Mouse (Mus musculus): ENCODE results near the gene Nudt17. TPM values are rescaled to one million over a fixed set of nuclear protein-coding genes. Genes with fewer than 3 reads are reported as not detected.

Gene Nudt17
- polyA plus RNA-seq, 1 experiment from 2014 or later = 9.1 TPM

GRCm38 (mm10) chr3:96662731-96663316, 45.5 kb downstream of the Nudt17 start:
- Histone ChIP-seq H3K36me3 (no peaks in the 10 kb centered on the region), H3K27ac (peak overlapping the region; percentile 66), H3K27me3 (ENCODE audit: low read depth, poor library complexity, severe bottlenecking) (0 out of 2 replicates have a peak, but pooled peaks cover 3% of the 10 kb centered on the region), H3K4me3 (peak overlapping the region; percentile 42), H3K9me3 (replicated peaks) (no peaks in the 10 kb centered on the region), H3K4me1 (peaks cover 14% of the 10 kb centered on the region)
- WGBS = 50% methylated on average over 8 of the region's 8 CpGs
- no peak for DNase-seq (ENCODE audit: low spot score)

- H3K4me1 ChIP-seq = peaks cover 14% of the 10 kb centered on the region
- DNase-seq (ENCODE audit: low spot score) = no peak
- 81% methylated on average over 2 of the region's 2 CpGs for WGBS
- 0 out of 2 replicates have a peak, but pooled peaks cover 3% of the 10 kb centered on the region for H3K27me3 ChIP-seq (ENCODE audit: low read depth, poor library complexity, severe bottlenecking)
- no peak overlapping the region for H3K4me3 ChIP-seq
- H3K9me3 ChIP-seq (replicated peaks) = no peaks in the 10 kb centered on the region
- H3K36me3 ChIP-seq = peaks cover 9% of the 10 kb centered on the region; the same call in 1 of the 2 replicates
- H3K27ac ChIP-seq = no peak overlapping the region
Observed at GRCm38 (mm10) chr3:96660901-96661300, 47.5 kb downstream of the Nudt17 start.

Other genes with a start within 250 kb of the Nudt17 start
- gene Hfe2, start 183.4 kb downstream of the Nudt17 start, polyA plus RNA-seq (2016; fragmentation: Nextera tagmentation; extraction: Ambion mirVana) = 0.58 and 0.84 TPM in 2 replicates
- 28.5 and 43.4 TPM in 2 replicates for gene Txnip, start 150.6 kb downstream of the Nudt17 start, polyA plus RNA-seq (2016; fragmentation: Nextera tagmentation; extraction: Ambion mirVana)
- gene Gm16253, start 131.6 kb downstream of the Nudt17 start, polyA plus RNA-seq (2016; fragmentation: Nextera tagmentation; extraction: Ambion mirVana) = 0.60 and 2.0 TPM in 2 replicates
- gene Polr3gl, start 114.4 kb downstream of the Nudt17 start, polyA plus RNA-seq (2016; fragmentation: Nextera tagmentation; extraction: Ambion mirVana) = 27.2 and 42.1 TPM in 2 replicates
- gene Ankrd34a, start 111.9 kb downstream of the Nudt17 start, polyA plus RNA-seq (2016; fragmentation: Nextera tagmentation; extraction: Ambion mirVana) = 0.73 and 0.96 TPM in 2 replicates
- gene Lix1l, start 107.4 kb downstream of the Nudt17 start, polyA plus RNA-seq (2016; fragmentation: Nextera tagmentation; extraction: Ambion mirVana) = 3.6 and 4.5 TPM in 2 replicates
- gene Rbm8a, start 78.6 kb downstream of the Nudt17 start, polyA plus RNA-seq (2016; fragmentation: Nextera tagmentation; extraction: Ambion mirVana) = 224 and 228 TPM in 2 replicates
- gene Pex11b, start 73.2 kb downstream of the Nudt17 start, polyA plus RNA-seq (2016; fragmentation: Nextera tagmentation; extraction: Ambion mirVana) = 40.9 and 44.6 TPM in 2 replicates
- 0.08 and 0.14 TPM in 2 replicates for gene Gm42957, start 73.1 kb downstream of the Nudt17 start, polyA plus RNA-seq (2016; fragmentation: Nextera tagmentation; extraction: Ambion mirVana)
- gene Itga10, start 63.0 kb downstream of the Nudt17 start, polyA plus RNA-seq (2016; fragmentation: Nextera tagmentation; extraction: Ambion mirVana) = 0.58 and 0.80 TPM in 2 replicates
- gene Ankrd35, start 38.4 kb downstream of the Nudt17 start, polyA plus RNA-seq (2016; fragmentation: Nextera tagmentation; extraction: Ambion mirVana) = 0.09 and 0.10 TPM in 2 replicates
- gene Pias3, start 12.2 kb downstream of the Nudt17 start, polyA plus RNA-seq (2016; fragmentation: Nextera tagmentation; extraction: Ambion mirVana) = 36.4 and 58.3 TPM in 2 replicates
- gene Polr3c, start 19.1 kb upstream of the Nudt17 start, polyA plus RNA-seq (2016; fragmentation: Nextera tagmentation; extraction: Ambion mirVana) = 50.2 and 51.4 TPM in 2 replicates
- 64.3 and 69.8 TPM in 2 replicates for gene Rnf115, start 19.1 kb upstream of the Nudt17 start, polyA plus RNA-seq (2016; fragmentation: Nextera tagmentation; extraction: Ambion mirVana)
- not detected in 2 replicates for gene Pdzk1, start 120.7 kb upstream of the Nudt17 start, polyA plus RNA-seq (2016; fragmentation: Nextera tagmentation; extraction: Ambion mirVana)
- gene Cd160, start 120.8 kb upstream of the Nudt17 start, polyA plus RNA-seq (2016; fragmentation: Nextera tagmentation; extraction: Ambion mirVana) = 0.13 TPM in 1 of 2 replicates, not detected in the other
- 11.3 and 14.0 TPM in 2 replicates for gene Gja5, start 196.1 kb upstream of the Nudt17 start, polyA plus RNA-seq (2016; fragmentation: Nextera tagmentation; extraction: Ambion mirVana)
- 35.9 and 36.5 TPM in 2 replicates for gene Gpr89, start 196.8 kb upstream of the Nudt17 start, polyA plus RNA-seq (2016; fragmentation: Nextera tagmentation; extraction: Ambion mirVana)
- gene Gja8, start 217.5 kb upstream of the Nudt17 start, polyA plus RNA-seq (2016; fragmentation: Nextera tagmentation; extraction: Ambion mirVana) = 0.03 TPM in 1 of 2 replicates, not detected in the other

Data from limb, embryonic 10.5 days (tissue).